Mouse (Mus musculus): Measurements from ENCODE around the gene P2rx2. TPM values are rescaled to one million over a fixed set of nuclear protein-coding genes. Genes with fewer than 3 reads are reported as not detected.

The P2rx2 gene
- total and polyA plus RNA-seq, 2 experiments from 2014 or later: not detected

GRCm38 (mm10) chr5:110313127-110313526 is 29.9 kb downstream of the P2rx2 start:
- H3K9me3 ChIP-seq (replicated peaks; ENCODE audit: control insufficient read depth, low read length): no peaks in the 10 kb centered on the region
- H3K9ac ChIP-seq (replicated peaks; ENCODE audit: low read depth, low read length): no peak overlapping the region
- H3K4me3 ChIP-seq (ENCODE audit: low read depth, low read length): no peak overlapping the region
- H3K27ac ChIP-seq (ENCODE audit: low read depth): no peak overlapping the region
- no peak for DNase-seq (ENCODE audit: low spot score)
- peaks cover 27% of the 10 kb centered on the region; the same call in 1 of the 2 replicates for H3K36me3 ChIP-seq (replicated peaks; ENCODE audit: control insufficient read depth, insufficient read depth, low read length)
- 89% methylated on average over 3 of the region's 3 CpGs for WGBS
- no peaks in the 10 kb centered on the region for H3K27me3 ChIP-seq (ENCODE audit: control insufficient read depth, insufficient read depth, low read length)
- TF ChIP-seq EP300 (IDR thresholded peaks at IDR 0.05; ENCODE audit: low read depth): no peak
- no peak for TF ChIP-seq CTCF (IDR thresholded peaks at IDR 0.05; ENCODE audit: low read depth)
- no peaks in the 10 kb centered on the region for H3K4me1 ChIP-seq (ENCODE audit: control insufficient read depth, insufficient read depth)
- no peak for ATAC-seq (ENCODE audit: insufficient read depth, low read depth)
- H3K4me2 ChIP-seq (ENCODE audit: low read depth, low read length): no peak overlapping the region

- 90% methylated on average over 7 of the region's 7 CpGs for WGBS
- TF ChIP-seq CTCF (IDR thresholded peaks at IDR 0.05; ENCODE audit: low read depth) (no peak), EP300 (IDR thresholded peaks at IDR 0.05; ENCODE audit: low read depth) (no peak)
These were observed 34.2 kb downstream of the P2rx2 start for GRCm38 (mm10) chr5:110308861-110309260.

DNA sequence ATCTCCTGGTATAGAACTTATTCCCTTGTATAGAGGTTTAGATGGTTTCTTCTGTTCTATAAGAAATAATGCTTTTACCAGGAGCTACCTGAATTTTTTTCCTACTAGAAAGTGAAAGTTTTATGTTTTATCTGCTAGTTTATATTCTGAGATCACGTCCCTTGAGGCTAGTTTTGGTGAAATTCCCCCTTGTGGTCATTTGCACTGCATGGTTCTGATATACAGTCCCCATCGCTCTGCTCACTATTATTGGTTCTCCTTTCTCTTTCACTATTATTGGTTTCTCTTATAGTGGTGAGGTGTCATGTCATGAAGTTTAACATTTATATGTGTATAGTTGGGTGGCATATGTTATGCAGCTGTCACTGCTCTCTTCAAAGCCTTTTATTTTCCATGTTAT is 42.4 kb downstream of the P2rx2 start:
- 94% methylated on average over 2 of the region's 2 CpGs for WGBS
- DNase-seq (ENCODE audit: low spot score): no peak
- no peaks in the 10 kb centered on the region for H3K27me3 ChIP-seq (ENCODE audit: control insufficient read depth, insufficient read depth, low read length)
- no peak for ATAC-seq (ENCODE audit: insufficient read depth, low read depth)
- no peak overlapping the region for H3K4me2 ChIP-seq (ENCODE audit: low read depth, low read length)
- H3K36me3 ChIP-seq (replicated peaks; ENCODE audit: control insufficient read depth, insufficient read depth, low read length): peaks cover 70% of the 10 kb centered on the region
- H3K4me1 ChIP-seq (ENCODE audit: control insufficient read depth, insufficient read depth): no peaks in the 10 kb centered on the region
- H3K9ac ChIP-seq (replicated peaks; ENCODE audit: low read depth, low read length): no peak overlapping the region
- TF ChIP-seq CTCF (IDR thresholded peaks at IDR 0.05; ENCODE audit: low read depth) (no peak), EP300 (IDR thresholded peaks at IDR 0.05; ENCODE audit: low read depth) (no peak)
- no peaks in the 10 kb centered on the region for H3K9me3 ChIP-seq (replicated peaks; ENCODE audit: control insufficient read depth, low read length)
- H3K27ac ChIP-seq (ENCODE audit: low read depth): no peak overlapping the region
- no peak overlapping the region for H3K4me3 ChIP-seq (ENCODE audit: low read depth, low read length)

More at GRCm38 (mm10) chr5:110308861-110309260, 34.2 kb downstream of the P2rx2 start:
- H3K27me3 ChIP-seq (ENCODE audit: control insufficient read depth, insufficient read depth, low read length): no peaks in the 10 kb centered on the region
- H3K4me3 ChIP-seq (ENCODE audit: low read depth, low read length): no peak overlapping the region
- H3K27ac ChIP-seq (ENCODE audit: low read depth): no peak overlapping the region
- no peaks in the 10 kb centered on the region for H3K9me3 ChIP-seq (replicated peaks; ENCODE audit: control insufficient read depth, low read length)
- no peaks in the 10 kb centered on the region for H3K4me1 ChIP-seq (ENCODE audit: control insufficient read depth, insufficient read depth)
- no peak overlapping the region for H3K9ac ChIP-seq (replicated peaks; ENCODE audit: low read depth, low read length)
- DNase-seq (ENCODE audit: low spot score): no peak
- H3K4me2 ChIP-seq (ENCODE audit: low read depth, low read length): no peak overlapping the region
- peaks cover 47% of the 10 kb centered on the region for H3K36me3 ChIP-seq (replicated peaks; ENCODE audit: control insufficient read depth, insufficient read depth, low read length)
- ATAC-seq (ENCODE audit: insufficient read depth, low read depth): no peak

- no peak overlapping the region for H3K27ac ChIP-seq (ENCODE audit: low read depth)
- no peaks in the 10 kb centered on the region for H3K9me3 ChIP-seq (replicated peaks; ENCODE audit: control insufficient read depth, low read length)
- H3K4me3 ChIP-seq (ENCODE audit: low read depth, low read length): no peak overlapping the region
- no peaks in the 10 kb centered on the region for H3K27me3 ChIP-seq (ENCODE audit: control insufficient read depth, insufficient read depth, low read length)
- ATAC-seq (ENCODE audit: insufficient read depth, low read depth): no peak
- peaks cover 68% of the 10 kb centered on the region for H3K36me3 ChIP-seq (replicated peaks; ENCODE audit: control insufficient read depth, insufficient read depth, low read length)
- H3K4me2 ChIP-seq (ENCODE audit: low read depth, low read length): no peak overlapping the region
- H3K4me1 ChIP-seq (ENCODE audit: control insufficient read depth, insufficient read depth): no peaks in the 10 kb centered on the region
- no peak overlapping the region for H3K9ac ChIP-seq (replicated peaks; ENCODE audit: low read depth, low read length)
- no peak for DNase-seq (ENCODE audit: low spot score)
- WGBS: 87% methylated on average over 1 of the region's 1 CpGs
- TF ChIP-seq EP300 (IDR thresholded peaks at IDR 0.05; ENCODE audit: low read depth) (no peak), CTCF (IDR thresholded peaks at IDR 0.05; ENCODE audit: low read depth) (no peak)
These were observed 46.4 kb downstream of the P2rx2 start for GRCm38 (mm10) chr5:110296637-110297036.

- no peak for DNase-seq (ENCODE audit: low spot score)
- no peak for TF ChIP-seq CTCF (IDR thresholded peaks at IDR 0.05; ENCODE audit: low read depth)
- TF ChIP-seq EP300 (IDR thresholded peaks at IDR 0.05; ENCODE audit: low read depth): no peak
- no peak overlapping the region for H3K4me3 ChIP-seq (ENCODE audit: low read depth, low read length)
- H3K9me3 ChIP-seq (replicated peaks; ENCODE audit: control insufficient read depth, low read length): no peaks in the 10 kb centered on the region
- H3K4me1 ChIP-seq (ENCODE audit: control insufficient read depth, insufficient read depth): no peaks in the 10 kb centered on the region
- H3K4me2 ChIP-seq (ENCODE audit: low read depth, low read length): no peak overlapping the region
- 92% methylated on average over 1 of the region's 1 CpGs for WGBS
- H3K27me3 ChIP-seq (ENCODE audit: control insufficient read depth, insufficient read depth, low read length): no peaks in the 10 kb centered on the region
- no peak for ATAC-seq (ENCODE audit: insufficient read depth, low read depth)
- peaks cover 47% of the 10 kb centered on the region for H3K36me3 ChIP-seq (replicated peaks; ENCODE audit: control insufficient read depth, insufficient read depth, low read length)
- H3K27ac ChIP-seq (ENCODE audit: low read depth): no peak overlapping the region
- H3K9ac ChIP-seq (replicated peaks; ENCODE audit: low read depth, low read length): no peak overlapping the region
These were observed 51.4 kb downstream of the P2rx2 start for GRCm38 (mm10) chr5:110291649-110292048.

Other genes with a start within 250 kb of the P2rx2 start
- gene Gm35315, start 248.8 kb downstream of the P2rx2 start, total RNA-seq (2014; rRNA removed; ENCODE audit: low replicate concordance): 2.3 TPM in 1 of 2 replicates, not detected in the other
- 0.03 and 0.05 TPM in 2 replicates for gene Gm35315, start 248.8 kb downstream of the P2rx2 start, polyA plus RNA-seq (2015; fragmentation: Nextera tagmentation; extraction: Ambion mirVana)
- gene Plcxd1, start 243.2 kb downstream of the P2rx2 start, total RNA-seq (2014; rRNA removed; ENCODE audit: low replicate concordance): not detected in 2 replicates
- gene Plcxd1, start 243.2 kb downstream of the P2rx2 start, polyA plus RNA-seq (2015; fragmentation: Nextera tagmentation; extraction: Ambion mirVana): 0.26 and 0.29 TPM in 2 replicates
- gene Gtpbp6, start 235.0 kb downstream of the P2rx2 start, total RNA-seq (2014; rRNA removed; ENCODE audit: low replicate concordance): 29.8 and 32.3 TPM in 2 replicates
- gene Gtpbp6, start 235.0 kb downstream of the P2rx2 start, polyA plus RNA-seq (2015; fragmentation: Nextera tagmentation; extraction: Ambion mirVana): 13.9 and 14.2 TPM in 2 replicates
- gene Zfp605, start 233.1 kb downstream of the P2rx2 start, total RNA-seq (2014; rRNA removed; ENCODE audit: low replicate concordance): 0.50 and 3.3 TPM in 2 replicates
- gene Zfp605, start 233.1 kb downstream of the P2rx2 start, polyA plus RNA-seq (2015; fragmentation: Nextera tagmentation; extraction: Ambion mirVana): 2.1 and 2.4 TPM in 2 replicates
- 32.3 and 56.0 TPM in 2 replicates for gene Chfr, start 207.4 kb downstream of the P2rx2 start, total RNA-seq (2014; rRNA removed; ENCODE audit: low replicate concordance)
- 17.3 and 19.7 TPM in 2 replicates for gene Chfr, start 207.4 kb downstream of the P2rx2 start, polyA plus RNA-seq (2015; fragmentation: Nextera tagmentation; extraction: Ambion mirVana)
- gene Golga3, start 166.5 kb downstream of the P2rx2 start, total RNA-seq (2014; rRNA removed; ENCODE audit: low replicate concordance): 10.1 and 17.6 TPM in 2 replicates
- 8.7 and 11.1 TPM in 2 replicates for gene Golga3, start 166.5 kb downstream of the P2rx2 start, polyA plus RNA-seq (2015; fragmentation: Nextera tagmentation; extraction: Ambion mirVana)
- 17.3 and 24.2 TPM in 2 replicates for gene Ankle2, start 112.2 kb downstream of the P2rx2 start, total RNA-seq (2014; rRNA removed; ENCODE audit: low replicate concordance)
- gene Ankle2, start 112.2 kb downstream of the P2rx2 start, polyA plus RNA-seq (2015; fragmentation: Nextera tagmentation; extraction: Ambion mirVana): 12.5 and 12.6 TPM in 2 replicates
- gene Pgam5, start 73.3 kb downstream of the P2rx2 start, total RNA-seq (2014; rRNA removed; ENCODE audit: low replicate concordance): 76.6 and 77.4 TPM in 2 replicates
- 37.6 and 39.6 TPM in 2 replicates for gene Pgam5, start 73.3 kb downstream of the P2rx2 start, polyA plus RNA-seq (2015; fragmentation: Nextera tagmentation; extraction: Ambion mirVana)
- 32.5 and 113 TPM in 2 replicates for gene Pxmp2, start 57.0 kb downstream of the P2rx2 start, total RNA-seq (2014; rRNA removed; ENCODE audit: low replicate concordance)
- gene Pxmp2, start 57.0 kb downstream of the P2rx2 start, polyA plus RNA-seq (2015; fragmentation: Nextera tagmentation; extraction: Ambion mirVana): 48.4 and 48.6 TPM in 2 replicates
- 12.8 and 13.8 TPM in 2 replicates for gene Pole, start 56.9 kb downstream of the P2rx2 start, total RNA-seq (2014; rRNA removed; ENCODE audit: low replicate concordance)
- 3.6 and 4.8 TPM in 2 replicates for gene Pole, start 56.9 kb downstream of the P2rx2 start, polyA plus RNA-seq (2015; fragmentation: Nextera tagmentation; extraction: Ambion mirVana)
- gene Lrcol1, start 1.5 kb upstream of the P2rx2 start, total RNA-seq (2014; rRNA removed; ENCODE audit: low replicate concordance): not detected in 2 replicates
- not detected in 2 replicates for gene Lrcol1, start 1.5 kb upstream of the P2rx2 start, polyA plus RNA-seq (2015; fragmentation: Nextera tagmentation; extraction: Ambion mirVana)
- gene Fbrsl1, start 105.3 kb upstream of the P2rx2 start, total RNA-seq (2014; rRNA removed; ENCODE audit: low replicate concordance): 19.2 and 37.0 TPM in 2 replicates
- gene Fbrsl1, start 105.3 kb upstream of the P2rx2 start, polyA plus RNA-seq (2015; fragmentation: Nextera tagmentation; extraction: Ambion mirVana): 6.8 and 7.6 TPM in 2 replicates
- not detected in 2 replicates for gene Galnt9, start 201.1 kb upstream of the P2rx2 start, total RNA-seq (2014; rRNA removed; ENCODE audit: low replicate concordance)
- not detected in 2 replicates for gene Galnt9, start 201.1 kb upstream of the P2rx2 start, polyA plus RNA-seq (2015; fragmentation: Nextera tagmentation; extraction: Ambion mirVana)